Mouse (Mus musculus) liver, postnatal 0 days (tissue): ENCODE results near the gene Thbd. TPM values are rescaled to one million over a fixed set of nuclear protein-coding genes. Genes with fewer than 3 reads are reported as not detected.

Source experiments
- ATAC-seq: fragments of 200-750 bp; cut with Nextera tagmentation; 2 replicates; pipeline ENCODE4 v1.8.0; 2017; ENCODE audit warnings: mild to moderate bottlenecking, moderate library complexity
- DNase-seq: peaks from one replicate; pipeline ENCODE4 v3.0.0-alpha.2; 2016
- H3K27ac ChIP-seq: fragments of 300-500 bp; sonication (generic); 2 replicates; pipeline ENCODE4 v1.5.1; 2014; ENCODE audit warnings: antibody characterized with exemption, moderate library complexity, mild to moderate bottlenecking, low read depth
- H3K27me3 ChIP-seq: fragments of 300-500 bp; sonication (generic); 2 replicates; pipeline ENCODE4 v1.6.1; 2014; ENCODE audit warnings: low read length, control low read depth, mixed read lengths; ENCODE audit not compliant: insufficient read depth
- H3K36me3 ChIP-seq: fragments of 300-500 bp; sonication (generic); replicated peaks from 2 replicates; pipeline ENCODE4 v1.6.1; 2014; ENCODE audit warnings: mild to moderate bottlenecking, control low read depth, low read length, moderate library complexity, mixed read lengths; ENCODE audit not compliant: insufficient read depth
- H3K4me1 ChIP-seq: fragments of 300-500 bp; sonication (generic); 2 replicates; pipeline ENCODE4 v1.6.1; 2014; ENCODE audit warnings: antibody characterized with exemption, mild to moderate bottlenecking, control low read depth; ENCODE audit not compliant: insufficient read depth
- H3K4me2 ChIP-seq: fragments of 300-500 bp; sonication (generic); 2 replicates; pipeline ENCODE4 v1.6.1; 2014; ENCODE audit warnings: low read depth, mild to moderate bottlenecking, low read length, moderate library complexity, mixed read lengths
- H3K4me3 ChIP-seq: fragments of 300-500 bp; sonication (generic); 2 replicates; pipeline ENCODE4 v1.5.1; 2014; ENCODE audit warnings: low read depth, low read length
- H3K9ac ChIP-seq: fragments of 300-500 bp; sonication (generic); replicated peaks from 2 replicates; pipeline ENCODE4 v1.6.1; 2014; ENCODE audit warnings: mild to moderate bottlenecking, moderate library complexity
- H3K9me3 ChIP-seq: fragments of 300-500 bp; sonication (generic); 2 replicates; pipeline ENCODE4 v1.6.1; 2016; ENCODE audit warnings: mild to moderate bottlenecking, control low read depth, low read length, mixed read lengths
- CTCF ChIP-seq: sonication (generic); IDR thresholded peaks from 2 replicates; pipeline ENCODE4 v1.5.1; 2016; ENCODE audit warnings: antibody characterized with exemption, low read depth
- EP300 ChIP-seq: IDR thresholded peaks from 2 replicates; pipeline ENCODE4 v1.6.1; 2016; ENCODE audit warnings: antibody characterized with exemption, low read depth, mild to moderate bottlenecking
- WGBS: fragments of 180-500 bp; shearing (Covaris S2); extraction: QIAGEN DNeasy Blood & Tissue Kit; methylation state at CpG from one replicate; pipeline ENCODE4 v1.1.7; 2014; ENCODE audit not compliant: insufficient replicate concordance; 5-methylcytosine and 5-hydroxymethylcytosine counted together
- polyA plus RNA-seq: library from polyadenylated mRNA; unstranded; fragments of >200 nt; fragmentation: Nextera tagmentation; extraction: Ambion mirVana; gene quantifications from 2 replicates; pipeline ENCODE4 v1.2.1, GENCODE M21; 2015

Thbd gene
- polyA plus RNA-seq, 1 experiment from 2014 or later = 1.7 TPM

DNA sequence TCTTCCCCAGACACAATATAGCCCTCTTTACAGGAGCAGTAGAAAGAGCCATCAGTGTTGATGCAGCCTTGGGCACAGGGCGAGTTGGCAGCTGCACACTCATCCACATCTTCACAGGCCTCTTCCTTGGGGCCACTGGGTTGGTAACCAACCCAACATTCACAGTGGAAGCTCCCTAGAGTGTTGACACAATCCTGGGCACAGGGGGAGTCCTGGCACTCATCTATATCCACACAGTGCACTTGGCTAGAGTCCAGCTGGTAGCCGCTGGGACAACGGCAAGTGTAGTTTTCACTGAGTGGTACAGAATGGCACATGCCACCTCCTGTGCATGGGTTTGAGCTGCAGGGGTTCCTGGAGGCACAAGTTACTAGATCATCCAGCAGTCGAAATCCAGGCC, 34.2 kb upstream of the Thbd start:
- ATAC-seq = no peak
- H3K9ac ChIP-seq = peak overlapping the region; percentile 59; the same call in 1 of the 2 replicates
- no peaks in the 10 kb centered on the region for H3K27me3 ChIP-seq
- H3K4me1 ChIP-seq = peaks cover 6% of the 10 kb centered on the region; the same call in 1 of the 2 replicates
- no peaks in the 10 kb centered on the region for H3K9me3 ChIP-seq
- no peaks in the 10 kb centered on the region for H3K36me3 ChIP-seq
- TF ChIP-seq CTCF (no peak), EP300 (no peak)
- peak overlapping the region; percentile 45 for H3K4me3 ChIP-seq
- DNase-seq = no peak
- H3K27ac ChIP-seq = peak overlapping the region; percentile 22; the same call in 1 of the 2 replicates
- H3K4me2 ChIP-seq = peak overlapping the region; percentile 62
- 44% methylated on average over 4 of the region's 4 CpGs for WGBS

GRCm38 (mm10) chr2:148441421-148441820, 33.4 kb upstream of the Thbd start:
- Histone ChIP-seq H3K27ac (peak overlapping the region; percentile 22; the same call in 1 of the 2 replicates), H3K36me3 (no peaks in the 10 kb centered on the region), H3K9me3 (no peaks in the 10 kb centered on the region), H3K4me2 (peak overlapping the region; percentile 62), H3K27me3 (no peaks in the 10 kb centered on the region), H3K4me1 (peaks cover 6% of the 10 kb centered on the region; the same call in 1 of the 2 replicates), H3K4me3 (peak overlapping the region; percentile 45), H3K9ac (peak overlapping the region; percentile 59)
- no peak for ATAC-seq
- DNase-seq = no peak
- WGBS = 46% methylated on average over 10 of the region's 10 CpGs
- TF ChIP-seq EP300 (no peak), CTCF (no peak)

DNA sequence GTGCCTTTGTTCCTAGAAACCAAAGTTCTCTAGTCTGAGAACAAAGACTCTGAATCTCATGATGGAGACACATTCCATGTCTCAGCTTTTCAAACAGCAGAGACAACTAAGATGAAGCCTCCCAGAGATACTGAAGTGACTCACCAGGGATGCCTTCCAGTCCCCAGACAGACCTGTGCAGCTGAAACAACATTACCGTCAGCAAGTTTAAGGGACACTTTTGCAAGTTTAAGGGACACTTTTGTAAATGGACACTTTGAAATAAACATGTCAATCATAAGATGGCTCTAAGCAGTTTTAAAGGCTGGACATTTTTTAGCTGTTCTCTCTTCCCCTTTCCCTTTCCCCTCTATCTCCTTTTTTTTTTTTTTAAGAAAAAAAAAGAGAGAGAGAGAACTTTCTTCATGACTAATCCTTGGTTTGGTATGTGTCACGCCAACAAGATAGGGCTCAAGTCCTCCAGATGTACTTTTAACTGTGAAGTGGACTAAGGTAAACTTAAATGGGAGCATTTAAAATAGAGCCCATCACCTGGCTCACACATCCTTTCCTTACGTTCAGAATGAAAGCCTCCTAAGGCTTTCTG, 31.8 kb upstream of the Thbd start:
- ATAC-seq (no peak), DNase-seq (no peak)
- Histone ChIP-seq H3K4me3 (peak overlapping the region; percentile 45), H3K9ac (no peak overlapping the region), H3K36me3 (no peaks in the 10 kb centered on the region), H3K4me1 (peaks cover 6% of the 10 kb centered on the region; the same call in 1 of the 2 replicates), H3K27me3 (no peaks in the 10 kb centered on the region), H3K27ac (no peak overlapping the region), H3K9me3 (no peaks in the 10 kb centered on the region), H3K4me2 (peak overlapping the region; percentile 62)
- TF ChIP-seq EP300 (no peak), CTCF (no peak)
- WGBS = 33% methylated on average over 3 of the region's 3 CpGs

DNA sequence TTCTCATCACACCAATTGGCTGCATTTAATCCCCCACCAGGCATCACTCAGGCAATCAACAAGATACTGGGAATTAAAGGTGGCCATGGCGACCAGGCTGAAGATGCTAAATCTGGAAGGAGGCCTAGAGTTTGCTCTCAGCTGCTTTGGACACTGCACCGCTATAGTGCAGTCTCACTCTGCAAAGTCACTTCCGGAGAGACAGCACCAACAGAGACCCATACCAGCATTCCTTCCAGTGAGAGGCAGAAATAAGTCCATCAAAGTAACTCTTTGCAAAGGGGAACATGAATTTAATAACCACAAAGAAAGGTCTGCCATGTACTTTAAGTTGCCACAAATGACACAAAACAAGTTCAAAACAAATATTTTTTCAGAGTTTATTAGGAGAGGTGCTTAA, 28.3 kb upstream of the Thbd start:
- no peak for DNase-seq
- H3K9me3 ChIP-seq = no peaks in the 10 kb centered on the region
- TF ChIP-seq CTCF = no peak
- no peak for TF ChIP-seq EP300
- H3K4me3 ChIP-seq = no peak overlapping the region
- H3K27me3 ChIP-seq = no peaks in the 10 kb centered on the region
- no peaks in the 10 kb centered on the region for H3K36me3 ChIP-seq
- H3K9ac ChIP-seq = no peak overlapping the region
- no peak overlapping the region for H3K27ac ChIP-seq
- no peak overlapping the region for H3K4me2 ChIP-seq
- 45% methylated on average over 3 of the region's 3 CpGs for WGBS
- no peaks in the 10 kb centered on the region for H3K4me1 ChIP-seq
- no peak for ATAC-seq

DNA sequence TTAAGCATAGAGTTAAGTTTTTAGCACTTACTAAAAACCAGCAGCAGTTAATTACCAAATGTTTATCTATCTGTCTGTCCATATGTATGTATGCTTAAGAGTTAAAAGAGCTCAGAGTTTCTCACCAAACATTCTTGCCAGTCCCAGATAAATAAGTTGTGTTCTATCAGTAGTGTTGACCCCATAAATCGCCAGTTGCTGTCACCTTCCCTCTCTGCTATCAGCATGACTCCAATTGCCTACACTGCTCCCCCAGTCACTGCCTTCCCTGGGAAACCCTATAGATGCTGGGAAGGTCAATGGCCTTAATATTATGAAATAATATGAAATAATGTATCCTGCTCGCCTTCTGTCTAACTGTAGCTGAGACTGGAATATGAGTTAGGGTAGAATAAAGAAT, 24.4 kb upstream of the Thbd start:
- Histone ChIP-seq H3K36me3 (no peaks in the 10 kb centered on the region), H3K27ac (no peak overlapping the region), H3K9me3 (no peaks in the 10 kb centered on the region), H3K27me3 (no peaks in the 10 kb centered on the region), H3K4me3 (no peak overlapping the region), H3K4me1 (0 out of 2 replicates have a peak, but pooled peaks cover 4% of the 10 kb centered on the region), H3K9ac (no peak overlapping the region), H3K4me2 (no peak overlapping the region)
- no peak for ATAC-seq
- DNase-seq = no peak
- TF ChIP-seq CTCF (no peak), EP300 (no peak)
- WGBS = 42% methylated on average over 2 of the region's 2 CpGs

DNA sequence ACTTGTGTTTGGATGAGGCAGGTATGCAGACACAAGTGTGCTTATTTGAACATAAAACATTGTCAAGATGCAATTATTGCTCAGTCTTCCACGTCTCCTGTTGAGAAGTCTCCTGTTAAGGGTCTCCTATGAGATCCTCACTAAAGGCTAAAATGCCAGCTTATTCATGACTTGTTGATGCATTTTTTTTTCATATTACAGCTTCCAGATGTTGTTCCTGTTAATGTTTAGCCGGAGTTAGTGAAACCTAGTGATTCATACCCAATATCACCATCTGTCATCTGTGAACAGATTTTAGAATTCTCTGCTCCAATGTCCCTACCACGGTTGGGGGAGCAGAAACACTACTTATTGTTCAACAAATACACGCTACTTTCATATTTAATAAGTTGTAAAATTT, 23.0 kb upstream of the Thbd start:
- no peak overlapping the region for H3K27ac ChIP-seq
- no peaks in the 10 kb centered on the region for H3K27me3 ChIP-seq
- DNase-seq (no peak), ATAC-seq (no peak)
- H3K4me1 ChIP-seq = peaks cover 4% of the 10 kb centered on the region; the same call in 1 of the 2 replicates
- no peak overlapping the region for H3K4me2 ChIP-seq
- no peaks in the 10 kb centered on the region for H3K36me3 ChIP-seq
- H3K9ac ChIP-seq = no peak overlapping the region
- WGBS = 70% methylated on average over 4 of the region's 4 CpGs
- no peak overlapping the region for H3K4me3 ChIP-seq
- TF ChIP-seq CTCF (no peak), EP300 (no peak)
- H3K9me3 ChIP-seq = no peaks in the 10 kb centered on the region
